Mouse (Mus musculus) A20 (cell line): ENCODE data around the gene Fam172a.
"Not testable (repeated sequence)": the region's sequence is repeated elsewhere in the genome, so short reads cannot be mapped to it uniquely, and the experiment has no call there.

Source experiments
- DNase-seq: peaks from one replicate; pipeline ENCODE4 v3.0.0-alpha.2; 2011; ENCODE audit warnings: low read depth, low spot score

The Fam172a gene

DNA sequence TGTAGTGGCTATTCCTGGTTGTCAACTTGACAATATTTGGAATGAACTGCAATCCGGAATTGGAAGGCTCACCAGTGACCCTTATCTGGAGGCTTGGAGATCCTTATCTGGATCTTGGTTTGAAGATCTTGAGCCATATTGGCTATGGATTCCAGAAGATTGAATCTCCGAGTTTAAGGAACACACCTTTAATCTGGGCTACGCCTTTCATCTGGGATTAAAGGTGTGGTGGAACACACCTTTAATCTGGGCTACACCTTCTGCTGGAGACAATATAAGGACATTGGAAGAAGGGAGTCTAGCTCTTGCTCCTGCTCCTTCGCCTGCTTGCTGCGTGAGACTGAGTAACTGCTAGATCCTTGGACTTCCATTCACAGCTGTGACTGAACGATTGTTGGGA lies at the start of gene Fam172a:
Fam172a (plus strand) TSS at position 301 of the 400 bp plus-strand sequence.
- not testable (repeated sequence) for DNase-seq

DNA sequence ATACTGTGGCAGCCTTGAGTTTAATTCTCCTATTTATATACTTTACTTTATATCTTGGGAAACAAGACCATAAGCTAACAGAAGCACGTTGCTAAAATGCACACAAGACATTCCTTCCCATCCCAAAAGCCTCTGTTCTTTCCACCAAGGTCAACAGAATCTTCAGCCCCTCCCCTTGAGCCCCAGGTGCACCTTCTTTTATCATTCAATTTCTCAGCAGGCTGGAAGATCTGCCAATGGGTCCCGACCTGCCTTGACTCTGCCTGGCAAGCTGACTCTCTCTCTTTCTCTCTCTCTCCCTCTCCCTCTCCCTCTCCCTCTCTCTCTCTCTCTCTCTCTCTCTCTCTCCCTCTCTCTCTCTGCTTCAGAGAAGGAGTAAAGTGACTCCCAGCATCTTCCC lies 13.2 kb upstream of the Fam172a start:
- DNase-seq = no peak

DNA sequence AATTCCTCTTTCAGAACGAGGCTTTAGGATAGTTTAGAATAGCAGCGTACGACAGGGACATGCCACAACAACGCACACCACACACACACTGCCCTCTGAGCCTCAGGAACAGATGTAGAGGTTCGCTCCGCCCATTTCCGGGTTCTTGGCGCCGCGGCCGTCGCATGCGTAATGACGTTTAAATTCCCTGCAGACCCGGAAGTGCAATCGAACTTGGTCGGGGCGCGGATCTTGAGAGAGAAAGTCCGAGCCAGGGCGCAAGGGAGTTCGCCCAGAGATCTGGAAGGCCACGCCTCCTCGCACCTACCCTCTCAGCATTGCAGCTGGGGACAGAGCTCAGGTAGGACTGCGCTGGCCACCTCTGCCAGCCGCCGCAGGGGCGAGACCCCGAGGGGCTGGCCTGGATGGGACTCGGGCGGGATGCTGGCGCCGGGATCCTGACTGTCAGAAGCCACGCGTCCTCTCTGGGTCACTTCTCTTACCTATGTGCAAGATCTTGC lies 6.7 kb downstream of the Fam172a start:
- DNase-seq = peak; percentile 95

DNA sequence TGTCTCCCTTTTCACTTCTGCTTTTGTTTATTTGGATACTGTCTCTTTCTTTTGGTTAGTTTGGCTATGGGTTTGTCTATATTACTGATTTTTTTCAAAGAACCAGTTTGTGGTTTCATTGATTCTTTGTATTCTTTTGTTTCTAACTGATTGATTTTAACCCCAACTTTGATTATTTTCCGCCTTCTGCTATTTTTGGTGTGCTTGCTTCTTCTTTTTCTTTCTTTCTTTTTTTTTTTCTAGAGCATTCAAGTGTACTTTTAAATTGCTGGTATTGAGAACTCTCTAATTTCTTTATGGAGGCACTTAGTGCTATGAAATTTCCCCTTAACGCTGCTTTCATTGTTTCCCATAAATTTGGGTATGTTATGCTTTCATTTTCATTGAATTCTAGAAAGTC lies 15.7 kb downstream of the Fam172a start:
- peak; percentile 30 for DNase-seq

DNA sequence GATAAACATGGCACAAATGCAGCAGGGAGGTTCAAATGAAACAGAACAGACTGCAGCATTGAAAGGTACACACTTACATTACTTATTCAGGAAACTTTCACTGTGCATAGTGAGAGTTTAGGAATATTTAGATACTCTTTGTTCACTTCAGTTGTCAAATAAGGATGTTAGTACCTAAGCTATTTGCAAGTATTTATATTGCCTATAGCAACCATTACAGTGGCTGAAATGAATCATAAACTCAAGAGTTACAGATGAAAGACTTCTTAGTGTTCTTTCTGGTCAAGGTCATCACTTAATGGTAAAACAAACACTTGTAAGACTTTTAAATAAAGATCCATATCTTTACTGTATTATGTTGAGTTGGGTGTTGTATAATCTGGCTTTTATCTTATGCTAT lies 41.0 kb downstream of the Fam172a start:
- no peak for DNase-seq

DNA sequence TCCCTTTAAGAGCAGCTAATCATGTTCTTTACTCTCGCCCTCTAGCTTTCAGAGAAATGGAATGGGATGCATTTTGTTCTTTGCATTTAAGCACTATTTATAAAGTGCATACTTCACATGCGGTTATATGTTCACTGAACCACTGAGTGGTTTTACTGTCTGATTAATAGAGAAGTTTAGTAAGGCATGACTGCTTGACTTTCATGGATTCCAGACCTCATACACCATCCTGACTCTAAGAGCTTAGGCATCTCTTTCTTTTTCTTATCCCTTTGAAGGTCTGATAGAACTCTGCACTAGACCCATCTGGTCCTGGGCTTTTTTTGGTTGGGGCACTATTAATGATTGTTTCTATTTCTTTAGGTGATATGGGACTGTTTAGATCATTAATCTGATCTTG lies 75.8 kb downstream of the Fam172a start:
- DNase-seq = no peak

DNA sequence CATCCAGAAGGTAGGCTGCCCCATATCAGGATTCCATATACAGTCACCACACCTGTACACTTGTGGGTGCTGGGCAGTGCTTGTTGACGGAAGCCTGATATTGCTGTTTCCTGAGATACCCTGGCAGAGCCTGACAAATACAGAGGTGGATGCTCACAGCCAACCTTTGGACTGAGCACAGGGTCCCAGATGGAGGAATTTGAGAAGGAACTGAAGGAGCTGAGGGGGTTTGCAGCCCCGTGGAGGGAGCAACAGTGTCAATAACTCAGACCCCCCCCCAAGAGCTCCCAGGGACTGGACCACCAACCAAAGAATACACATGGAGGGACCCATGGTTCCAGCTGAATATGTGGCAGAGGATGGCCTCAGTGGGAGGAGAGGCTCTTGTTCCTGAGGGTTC lies 105.5 kb downstream of the Fam172a start:
- DNase-seq = not testable (repeated sequence)

DNA sequence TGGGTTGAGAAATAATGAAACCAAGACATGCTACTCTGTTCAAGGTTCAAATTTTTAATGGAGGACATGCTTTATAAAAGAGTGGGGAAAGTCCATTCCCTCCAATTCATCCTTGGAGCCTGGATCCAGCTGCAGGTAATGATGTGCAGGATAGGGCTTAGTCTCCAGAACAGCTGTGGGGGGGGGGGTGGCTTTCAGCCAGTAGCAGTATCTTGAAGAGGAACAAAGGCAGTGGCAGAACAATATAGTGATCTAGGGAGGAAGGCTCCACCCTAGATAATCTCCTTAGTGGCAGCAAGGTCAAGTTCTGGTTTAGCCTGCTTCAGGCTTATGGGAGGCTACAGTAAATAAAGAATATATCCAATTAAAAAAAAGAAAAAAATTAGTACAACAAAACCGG lies 108.6 kb downstream of the Fam172a start:
- no peak for DNase-seq

DNA sequence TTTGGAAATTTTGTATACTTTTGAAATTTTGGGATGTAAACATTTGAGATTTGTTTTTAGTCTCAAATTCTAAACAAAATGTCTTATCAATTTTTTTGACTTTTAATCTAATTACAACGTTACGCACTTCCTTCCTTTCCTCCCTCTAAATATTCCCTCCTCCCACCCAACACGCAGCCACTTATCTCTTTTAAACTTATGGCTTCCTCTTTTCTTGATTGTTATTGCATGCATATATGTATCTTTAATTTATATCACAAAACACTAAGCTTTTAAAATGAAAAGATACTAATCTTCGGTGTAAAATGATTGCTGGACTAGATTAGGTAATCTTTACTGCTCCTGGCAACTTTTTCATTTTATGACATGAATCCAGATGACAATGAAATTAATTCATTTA lies 124.3 kb downstream of the Fam172a start:
- DNase-seq = no peak

DNA sequence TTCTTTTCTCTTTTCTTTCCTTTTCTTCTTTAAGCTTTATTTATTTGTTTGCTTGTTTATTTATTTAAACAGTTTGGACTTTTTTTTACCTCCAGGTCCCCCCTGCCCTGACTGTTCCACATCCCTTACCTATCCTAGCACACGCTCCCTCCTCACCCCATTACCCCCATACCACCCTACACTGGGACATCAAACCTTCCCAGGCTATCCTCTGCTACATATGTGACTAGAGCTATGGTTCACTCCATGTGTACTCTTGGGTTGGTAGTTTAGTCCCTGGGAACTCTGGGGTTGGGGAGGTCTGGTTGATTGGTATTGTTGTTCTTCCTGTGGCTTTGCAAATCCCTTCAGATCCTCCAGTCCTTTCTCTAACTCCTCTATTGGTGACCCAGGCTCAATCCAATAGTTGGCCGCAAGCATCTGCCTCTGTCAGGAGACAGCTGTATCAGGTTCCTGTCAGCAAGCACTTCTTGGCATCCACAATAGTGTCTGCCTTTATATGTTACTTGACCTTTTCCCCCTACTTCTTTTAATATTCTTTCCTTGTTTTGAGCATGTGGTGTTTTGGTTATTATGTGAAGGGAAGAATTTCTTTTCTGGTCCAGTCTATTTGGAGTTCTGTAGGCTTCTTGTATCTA lies 141.3 kb downstream of the Fam172a start:
- no peak for DNase-seq

DNA sequence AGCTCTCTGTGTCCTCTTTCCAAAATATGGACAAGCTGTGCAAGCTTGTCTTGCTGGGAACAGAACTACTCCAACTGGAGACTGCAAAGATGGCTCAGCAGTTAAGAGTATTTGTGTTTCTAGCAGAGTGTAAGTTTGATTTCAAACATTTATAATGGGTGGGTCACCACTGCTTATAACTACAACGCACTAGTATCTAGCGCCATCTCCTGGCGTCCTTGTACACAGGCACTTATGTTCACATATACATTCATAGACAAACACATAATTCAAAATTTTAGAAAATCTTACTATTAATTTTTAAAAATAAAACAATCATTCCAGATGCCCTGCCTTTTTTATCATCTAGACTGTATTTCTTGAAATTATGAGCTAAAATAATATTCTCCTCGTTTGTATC lies 147.0 kb downstream of the Fam172a start:
- peak; percentile 65 for DNase-seq

DNA sequence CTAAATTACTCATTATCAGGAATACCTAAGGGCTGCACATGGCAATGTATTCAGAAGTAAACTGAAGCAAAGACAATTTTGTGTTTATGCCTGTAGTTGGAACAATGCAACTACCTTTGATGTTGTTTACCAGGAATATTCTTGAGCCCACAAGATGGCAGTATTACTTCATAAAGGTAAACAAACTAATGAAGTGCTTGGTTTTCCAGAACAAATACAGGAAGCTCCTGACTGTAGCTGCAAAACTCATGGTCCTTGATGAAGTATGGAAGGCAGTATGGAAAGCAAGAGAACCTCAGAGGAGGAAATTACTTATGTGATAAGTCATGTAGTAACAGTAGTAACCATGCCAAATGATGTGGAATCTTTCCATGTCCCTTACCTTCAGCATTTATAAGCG lies 163.0 kb downstream of the Fam172a start:
- DNase-seq = peak; percentile 31

DNA sequence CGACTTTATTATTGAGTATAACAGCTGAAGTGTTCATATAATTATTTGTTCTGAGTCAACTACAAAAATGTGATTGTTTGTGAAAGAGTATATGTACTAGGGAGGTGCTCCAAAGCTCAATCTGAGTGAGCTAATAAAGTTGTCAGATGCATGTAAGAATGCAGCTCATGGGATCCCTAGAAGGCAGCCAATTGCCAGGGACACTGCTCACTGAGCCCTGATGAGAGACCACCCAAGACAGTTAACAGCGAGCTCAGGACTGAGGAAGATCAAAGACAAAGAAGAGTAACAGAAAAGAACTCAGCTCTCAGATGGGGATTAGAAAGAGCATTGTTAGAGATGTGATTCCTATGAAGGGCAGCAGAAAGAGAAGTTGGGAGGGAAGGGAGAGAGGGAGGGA lies 166.5 kb downstream of the Fam172a start:
- no peak for DNase-seq

DNA sequence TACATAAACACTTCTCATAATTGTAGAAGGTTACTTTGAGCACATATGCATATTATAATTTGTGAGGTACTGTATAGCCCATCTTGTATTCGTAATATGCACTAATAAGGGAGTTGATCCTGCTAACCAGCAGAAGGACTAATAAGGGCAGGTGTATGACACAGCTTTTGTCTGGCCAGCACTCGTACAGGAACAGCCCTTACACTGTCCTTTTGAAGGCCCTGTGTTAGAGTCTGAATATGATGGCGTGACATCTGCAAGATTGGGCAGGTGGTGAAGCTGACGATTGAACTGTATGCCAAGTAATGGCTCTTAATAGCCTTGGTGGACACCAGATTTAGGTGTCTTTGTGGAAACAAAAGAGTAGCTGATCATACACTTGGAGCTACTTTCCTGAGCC lies 176.3 kb downstream of the Fam172a start:
- DNase-seq = no peak

DNA sequence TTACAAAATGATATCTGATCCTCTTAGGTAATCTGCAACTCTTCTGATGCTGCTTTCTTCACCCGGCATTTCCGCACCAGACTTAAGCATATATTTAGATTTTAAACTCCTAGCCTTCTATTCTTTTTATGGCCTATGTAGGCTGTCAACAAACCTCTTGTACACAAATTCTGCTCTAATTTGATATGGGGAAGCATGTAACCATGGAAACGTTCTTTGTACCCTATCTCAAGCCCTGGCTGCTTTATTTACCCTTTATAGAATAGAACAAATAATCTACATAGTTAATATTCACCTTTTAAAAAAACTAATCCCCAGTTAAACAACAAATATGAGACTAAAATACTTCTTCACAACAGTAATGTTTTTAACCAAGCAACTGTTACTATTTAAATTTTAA lies 176.7 kb downstream of the Fam172a start:
- DNase-seq = no peak

DNA sequence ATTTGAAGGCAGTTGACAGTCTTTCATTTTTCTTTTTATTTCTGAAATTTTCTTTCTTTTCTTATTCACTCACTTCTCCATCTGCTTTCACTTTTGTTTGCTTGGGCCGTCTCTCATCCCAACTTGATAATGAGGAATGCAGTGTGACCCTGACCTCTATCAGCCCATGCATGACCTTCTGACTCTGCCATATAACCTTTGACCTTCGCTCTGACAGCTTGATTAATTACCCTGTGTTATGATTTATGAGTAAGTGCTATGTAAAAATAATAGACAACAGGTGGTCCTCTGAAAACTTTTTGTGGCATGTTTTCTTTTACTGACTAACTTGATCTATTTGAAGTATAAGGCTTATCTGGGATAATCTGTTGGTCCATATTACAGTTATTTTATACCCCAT lies 195.8 kb downstream of the Fam172a start:
- no peak for DNase-seq

DNA sequence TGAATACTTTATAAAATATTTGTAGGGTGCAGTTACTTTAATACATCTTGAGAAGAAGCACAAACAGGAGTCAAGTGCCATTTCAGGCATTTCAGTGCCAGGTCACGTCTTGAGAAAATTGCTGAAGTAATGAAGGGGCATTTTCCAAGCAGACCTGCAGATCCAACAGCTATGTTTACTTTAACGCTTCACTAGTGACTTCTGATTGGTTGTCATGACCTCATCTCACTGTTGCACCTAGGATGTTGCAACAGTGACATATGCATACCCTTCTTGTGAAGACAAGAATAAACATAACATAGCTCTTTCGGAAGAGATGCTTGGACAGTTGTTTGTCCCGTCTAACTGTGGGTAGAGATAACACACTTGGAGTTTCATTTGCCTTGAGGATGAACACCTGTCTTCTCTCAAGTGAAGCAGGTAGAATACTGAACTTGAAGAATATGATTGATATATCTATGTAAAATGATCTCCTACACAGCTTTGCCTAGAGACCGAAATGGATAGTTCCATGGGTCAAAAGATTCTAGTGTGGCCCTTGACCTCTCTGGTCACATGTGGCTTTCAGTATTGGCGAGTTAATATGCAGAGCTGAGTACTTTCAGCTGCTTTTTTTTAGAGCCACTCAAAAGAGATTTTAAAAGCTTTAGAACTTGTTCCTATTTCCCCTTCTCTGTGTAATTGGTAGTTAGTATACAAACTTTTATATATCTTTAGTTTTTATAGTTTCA lies 196.4 kb downstream of the Fam172a start:
- no peak for DNase-seq

DNA sequence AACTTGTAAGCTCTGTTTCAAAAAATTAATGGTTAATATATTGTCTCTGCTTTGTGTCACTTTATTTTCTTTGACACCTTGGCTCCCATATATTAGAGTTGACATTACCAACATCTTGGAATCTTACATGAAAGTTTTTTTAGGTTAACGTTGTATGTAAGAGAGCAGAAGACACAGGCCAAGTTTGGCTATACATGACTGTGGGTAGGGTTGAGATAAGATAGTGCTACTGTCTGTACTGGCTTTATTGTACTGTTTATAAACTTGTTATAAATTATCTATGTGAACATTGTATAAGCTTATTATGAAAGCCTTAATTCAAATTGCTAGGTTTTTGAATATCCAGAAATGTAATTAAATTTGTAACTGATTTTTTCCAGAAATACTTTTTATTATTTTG lies 197.9 kb downstream of the Fam172a start:
- no peak for DNase-seq

DNA sequence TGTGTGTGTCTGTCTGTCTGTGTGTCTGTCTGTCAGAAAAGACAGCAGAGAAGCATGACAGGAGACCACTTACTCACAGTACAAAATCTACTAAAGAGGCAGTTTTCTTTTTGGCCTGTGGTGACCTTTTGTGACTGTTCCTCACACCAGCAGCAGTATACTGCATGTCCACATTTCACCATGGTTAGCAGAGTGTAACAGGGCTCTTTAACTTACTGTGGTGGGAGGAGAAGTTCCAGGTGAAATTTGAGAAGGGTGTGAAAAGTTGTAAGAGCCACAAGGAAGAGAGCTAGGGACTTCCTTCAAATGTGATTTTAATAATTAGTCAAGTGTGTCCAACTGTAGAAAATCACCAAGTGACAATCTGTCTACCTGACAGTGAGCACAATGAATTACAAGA lies 199.0 kb downstream of the Fam172a start:
- DNase-seq = peak; percentile 22

DNA sequence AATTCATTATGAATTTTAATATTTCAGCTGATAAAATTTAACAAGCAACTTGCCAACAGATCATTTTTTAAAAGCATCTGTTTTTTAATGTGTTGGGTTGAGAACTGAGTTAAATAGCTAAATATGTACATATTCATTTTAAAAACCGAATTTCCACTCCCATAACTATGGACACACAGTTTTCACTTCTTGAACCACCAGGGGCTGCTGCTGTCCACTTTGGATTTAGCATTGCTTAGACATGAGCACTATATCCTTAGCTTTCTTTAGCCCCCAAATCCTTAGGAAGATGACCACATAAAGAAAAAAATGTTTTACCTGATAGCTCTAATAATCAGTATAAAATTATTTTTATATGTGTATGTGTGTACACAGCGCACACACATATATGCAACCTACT lies 207.4 kb downstream of the Fam172a start:
- no peak for DNase-seq

DNA sequence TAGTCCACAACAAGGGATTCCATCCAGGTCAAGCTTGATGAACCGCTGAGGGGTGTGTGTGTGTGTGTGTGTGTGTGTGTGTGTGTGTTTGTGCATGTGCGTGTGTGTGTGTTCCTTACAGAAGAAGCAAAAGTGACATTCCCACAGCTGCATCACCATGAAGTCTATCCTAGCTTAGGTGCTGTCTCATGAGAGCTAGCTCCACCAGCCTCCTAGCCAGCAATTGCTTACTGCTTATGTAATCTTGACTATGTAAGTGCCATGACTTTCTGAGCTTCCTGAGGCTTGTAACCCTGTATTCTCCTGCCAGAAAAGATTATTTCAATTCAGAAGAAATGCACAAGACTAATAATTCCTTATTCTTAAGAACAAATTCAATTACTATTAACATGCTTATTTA lies 221.0 kb downstream of the Fam172a start:
- DNase-seq = no peak

DNA sequence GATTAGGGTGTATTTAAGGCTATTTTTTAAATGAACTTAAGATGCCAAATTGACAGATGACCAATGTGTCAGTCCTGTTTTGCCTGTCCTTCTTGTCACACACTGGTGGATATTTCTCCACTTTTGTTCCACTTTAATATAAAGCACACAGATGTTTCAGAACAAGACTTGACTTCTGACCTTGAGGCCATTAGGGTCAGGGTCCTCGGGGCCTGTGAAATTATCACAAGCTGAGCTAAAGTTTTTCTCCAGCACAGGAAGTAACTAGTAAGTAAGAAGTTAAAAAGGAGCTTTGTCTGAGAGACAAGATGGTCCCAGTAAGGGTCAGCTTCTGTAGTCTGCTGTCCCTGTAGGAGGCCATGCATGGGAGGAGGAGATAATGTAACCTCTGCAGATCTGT lies 255.8 kb downstream of the Fam172a start:
- no peak for DNase-seq

DNA sequence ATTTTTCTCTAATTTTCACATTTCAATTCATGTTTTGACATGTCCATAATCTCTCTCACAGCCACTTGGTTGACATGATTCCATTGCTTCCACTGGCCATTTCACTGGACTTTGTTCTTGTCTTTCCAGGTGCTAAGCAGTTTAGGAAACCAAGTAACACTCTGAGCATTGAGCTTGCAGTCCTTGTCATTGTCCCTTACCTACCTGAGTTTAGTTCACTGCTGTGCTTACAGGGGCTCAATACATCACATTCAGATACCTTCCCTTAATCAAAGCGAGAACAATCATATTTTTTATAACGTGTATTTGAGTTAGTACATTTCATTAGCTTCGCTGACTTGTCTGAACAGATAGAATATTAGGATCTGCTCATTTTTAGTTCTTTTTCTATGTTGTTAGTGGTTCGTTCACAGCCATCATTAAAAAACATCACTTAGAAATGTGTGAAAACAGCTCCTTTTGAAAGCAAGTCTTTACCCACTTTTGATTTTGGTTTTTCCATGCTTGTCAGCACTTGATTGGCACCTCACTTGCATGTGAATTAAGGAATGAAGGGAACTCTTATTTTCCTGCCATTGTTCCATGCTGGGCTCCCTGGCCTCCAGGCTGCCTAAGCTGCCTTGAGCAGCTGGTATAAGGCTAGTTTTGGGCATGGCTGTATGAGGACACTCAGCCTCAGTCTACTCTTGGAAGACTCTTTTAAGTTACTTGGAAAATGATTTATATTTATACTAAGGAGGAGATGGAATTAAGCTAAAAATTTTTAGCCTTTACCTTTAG lies 257.9 kb downstream of the Fam172a start:
- DNase-seq = no peak
